Mouse (Mus musculus) lung, postnatal 25 days (tissue): ENCODE results near the gene Scn2a.

Experiments
- DNase-seq: peaks from one replicate; pipeline ENCODE4 v3.0.0; 2022; ENCODE audit warnings: low spot score

Gene Scn2a

DNA sequence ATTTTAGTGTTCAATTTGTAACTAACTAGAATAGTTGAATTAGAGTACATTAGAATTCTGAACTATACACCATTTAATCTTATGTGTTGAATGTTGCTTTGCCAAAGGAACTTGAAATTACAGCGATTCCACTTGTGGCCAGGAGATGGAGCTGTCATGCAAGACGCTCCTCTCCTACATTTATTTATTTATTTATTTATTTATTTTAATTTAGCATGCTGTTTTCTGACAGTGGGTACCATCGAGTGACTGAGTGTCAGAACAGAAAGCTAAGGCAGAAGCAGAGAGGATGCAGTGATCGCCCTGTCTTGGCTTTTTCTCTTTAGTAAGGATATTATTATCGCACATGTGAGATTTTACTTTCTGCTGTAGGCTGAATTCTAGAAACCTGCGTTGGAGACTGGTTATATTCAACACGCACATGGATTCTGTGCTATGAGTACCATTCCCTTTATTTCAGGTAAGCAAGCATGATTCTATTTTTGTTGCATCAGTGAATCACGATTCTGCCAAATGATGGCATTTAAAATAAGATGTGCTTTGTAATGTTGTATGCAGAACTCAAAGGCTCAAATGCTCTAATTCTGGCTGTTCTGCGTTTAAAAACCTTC lies at the start of gene Scn2a:
Scn2a (plus strand) TSS at position 216 of the 611 bp plus-strand sequence.
- no peak for DNase-seq

DNA sequence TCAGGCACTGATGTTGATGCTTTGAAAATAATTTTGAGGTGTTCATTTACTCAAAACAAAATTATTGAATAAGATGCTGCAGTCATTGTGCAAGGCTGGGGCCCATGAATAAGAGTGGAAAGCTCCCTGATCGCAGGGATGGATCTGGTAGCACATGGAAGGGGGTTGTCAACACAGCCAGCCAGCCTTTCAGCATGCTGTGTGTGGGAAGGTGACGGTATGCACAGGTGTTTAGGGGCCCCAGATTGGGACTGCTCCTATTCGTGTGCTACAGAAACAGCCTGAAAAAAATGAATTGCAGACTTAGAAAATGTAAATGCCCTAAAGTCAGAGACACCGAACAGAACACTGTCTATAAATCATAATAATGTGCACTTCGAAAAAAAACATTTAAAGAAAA lies 32.9 kb upstream of the Scn2a start:
- no peak for DNase-seq

DNA sequence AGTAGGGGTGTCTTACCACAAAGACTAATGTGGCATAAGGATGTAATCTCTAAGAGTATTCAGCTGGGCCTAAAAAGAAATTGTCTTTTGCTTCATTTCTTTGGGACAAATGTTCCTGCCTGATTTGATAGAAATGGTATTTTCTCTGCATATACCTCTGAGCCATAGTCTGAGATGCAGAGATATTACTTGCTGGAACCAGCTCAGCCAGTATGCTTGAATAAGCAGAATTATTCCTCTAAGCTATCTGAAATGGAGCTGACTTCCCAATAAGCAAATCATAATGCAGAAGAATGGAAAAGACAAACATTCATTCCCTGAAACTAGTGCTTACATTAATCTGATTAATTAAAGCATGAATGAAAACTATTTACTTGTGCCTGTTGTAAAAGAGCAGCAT lies 12.8 kb upstream of the Scn2a start:
- no peak for DNase-seq

DNA sequence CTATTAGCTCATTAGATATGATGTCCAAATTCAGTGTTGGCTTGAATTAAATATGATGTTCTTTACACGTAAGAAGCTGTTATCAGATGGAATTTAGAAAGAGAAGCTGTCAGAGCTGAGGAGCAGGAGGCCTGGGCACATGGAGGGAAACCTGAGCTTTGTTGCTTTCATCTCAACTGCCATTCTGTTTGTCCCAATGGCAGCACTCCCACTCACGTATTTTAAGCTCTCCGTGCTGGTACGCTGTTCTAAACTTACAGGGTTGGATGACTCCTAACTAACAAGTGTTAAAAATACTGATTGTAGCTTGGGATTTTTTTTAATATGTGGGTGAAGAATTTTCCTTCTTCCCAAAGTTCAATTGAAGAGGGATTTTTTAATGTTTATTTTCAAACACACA lies 8.7 kb upstream of the Scn2a start:
- no peak for DNase-seq

DNA sequence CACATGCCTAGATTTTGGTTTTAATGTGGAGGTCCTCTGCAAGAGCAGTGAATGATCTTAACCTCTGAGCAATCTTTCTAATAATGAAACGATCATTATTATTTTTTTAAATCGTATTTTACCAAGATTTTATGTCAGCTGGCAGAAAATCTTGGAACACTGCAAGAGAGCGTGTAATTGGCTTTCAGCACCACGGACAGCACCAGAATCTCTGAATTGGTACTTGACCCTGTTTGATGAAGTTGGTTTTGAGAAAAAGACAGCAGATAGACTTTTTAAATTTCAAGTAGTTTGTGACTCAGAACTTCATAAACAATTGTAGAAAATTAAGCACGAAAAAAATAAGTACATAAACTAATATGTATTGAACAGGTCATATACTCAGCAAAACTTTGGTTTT lies 790 bp upstream of the Scn2a start:
- no peak for DNase-seq

DNA sequence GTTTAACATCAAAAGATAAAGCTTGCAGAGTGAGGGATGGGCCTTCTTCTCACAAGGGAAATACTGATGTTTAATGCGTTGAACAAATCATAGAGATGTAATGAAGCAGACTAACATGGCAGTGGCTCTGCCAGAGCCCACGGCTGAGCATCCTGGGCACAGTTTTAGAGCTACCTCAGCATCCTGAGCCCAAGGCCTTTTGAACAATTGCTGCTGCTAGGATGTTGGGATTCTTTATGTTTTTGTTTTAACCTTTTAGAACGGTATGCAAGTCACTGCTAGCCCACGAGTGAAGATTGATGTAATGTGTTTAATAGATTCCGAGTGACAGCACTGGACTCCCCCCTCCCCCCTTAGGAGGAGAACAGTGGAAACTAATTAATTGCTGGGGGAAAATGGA lies 683 bp downstream of the Scn2a start:
- DNase-seq = no peak

DNA sequence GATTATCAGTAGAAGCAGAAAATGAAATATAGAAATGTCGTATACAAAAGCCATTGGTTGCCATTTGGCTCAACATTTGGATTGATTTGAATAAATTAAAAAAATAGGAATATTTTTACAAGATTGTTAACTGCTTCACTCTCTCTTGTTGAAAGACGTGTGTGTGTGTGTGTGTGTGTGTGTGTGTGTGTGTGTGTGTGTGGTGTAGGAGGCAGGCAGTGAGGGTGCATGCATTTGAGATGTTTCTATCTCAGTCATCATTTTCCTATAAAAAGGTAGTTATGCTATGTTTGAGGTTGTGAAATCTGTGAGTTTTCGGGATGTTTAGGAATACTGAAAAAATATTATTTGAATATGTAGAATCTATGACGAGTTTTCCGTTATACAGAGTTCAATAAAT lies 1.3 kb downstream of the Scn2a start:
- no peak for DNase-seq

DNA sequence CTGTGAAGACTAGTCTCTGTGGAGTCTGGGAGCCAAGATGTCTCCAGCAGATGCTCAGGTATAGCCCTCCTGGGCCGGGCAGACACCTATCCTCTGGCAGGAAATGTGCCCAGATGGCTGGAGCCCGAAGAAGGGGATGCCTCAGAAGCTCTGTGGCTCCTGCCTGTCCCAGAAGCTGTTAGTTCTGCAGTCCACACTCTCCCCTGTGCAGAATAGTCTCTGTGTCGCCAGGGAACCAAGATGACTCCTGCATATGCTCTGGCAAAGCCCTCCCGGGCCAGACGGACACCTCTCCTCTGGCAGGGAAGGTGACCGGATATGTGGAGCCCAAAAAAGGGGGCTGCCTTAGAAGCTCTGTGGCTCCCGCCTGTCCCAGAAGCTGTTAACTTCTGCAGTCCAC lies 32.1 kb downstream of the Scn2a start:
- no peak for DNase-seq

DNA sequence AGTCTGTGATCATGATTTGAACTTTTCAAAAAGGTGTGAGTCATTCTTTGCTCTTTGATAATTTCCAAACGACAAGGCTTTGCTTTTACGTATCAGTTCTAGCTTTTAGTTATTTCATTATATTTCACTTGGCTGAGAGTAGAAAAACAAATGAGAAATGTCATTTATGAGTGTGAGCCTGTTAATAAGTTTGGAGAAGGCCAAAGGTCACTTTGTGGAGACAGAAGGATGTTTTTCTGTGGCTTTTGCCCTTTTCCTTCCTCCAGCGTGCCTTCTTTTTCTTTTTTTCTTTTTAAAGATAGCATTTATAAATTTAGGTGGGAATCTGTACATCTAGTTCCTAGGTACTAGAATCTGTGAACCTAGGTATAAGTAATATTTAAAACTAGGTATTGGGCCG lies 36.5 kb downstream of the Scn2a start:
- no peak for DNase-seq

DNA sequence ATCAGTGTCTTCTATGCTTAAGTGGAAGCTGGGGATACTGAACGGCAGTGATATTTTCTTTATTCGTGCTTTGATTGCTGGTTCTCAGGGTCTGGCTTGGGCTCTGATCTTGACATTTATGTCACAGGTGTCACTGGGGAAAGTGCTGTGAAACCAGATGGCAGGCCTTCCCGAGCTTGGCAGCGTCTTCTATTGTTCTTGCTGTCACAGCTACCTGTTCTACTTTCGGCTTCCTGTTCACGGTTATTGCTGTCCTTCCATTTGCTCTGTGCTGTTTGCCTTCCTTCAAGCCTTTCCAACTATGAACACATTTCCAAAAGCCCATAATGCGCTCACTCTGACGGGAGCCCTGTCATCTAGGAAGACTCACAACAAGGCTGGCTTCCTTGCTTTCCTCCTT lies 37.9 kb downstream of the Scn2a start:
- DNase-seq = no peak

DNA sequence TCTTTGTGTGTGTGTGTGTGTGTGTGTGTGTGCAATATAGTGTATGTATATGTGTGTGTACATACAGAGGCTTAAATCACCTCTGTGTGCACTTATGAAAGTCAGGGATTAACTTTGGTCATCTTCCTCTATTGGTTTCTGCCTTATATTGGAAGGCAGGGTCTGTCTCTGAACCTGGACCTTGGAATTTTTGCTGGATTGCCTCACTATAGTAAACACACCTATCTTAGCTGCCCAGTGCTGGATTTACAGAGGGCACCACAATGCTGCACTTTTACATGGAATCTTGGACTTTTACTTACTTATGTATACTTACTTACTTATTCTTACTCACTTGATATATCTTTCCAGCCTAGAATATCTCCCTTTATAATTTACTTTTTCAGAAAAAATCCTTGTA lies 43.3 kb downstream of the Scn2a start:
- no peak for DNase-seq

DNA sequence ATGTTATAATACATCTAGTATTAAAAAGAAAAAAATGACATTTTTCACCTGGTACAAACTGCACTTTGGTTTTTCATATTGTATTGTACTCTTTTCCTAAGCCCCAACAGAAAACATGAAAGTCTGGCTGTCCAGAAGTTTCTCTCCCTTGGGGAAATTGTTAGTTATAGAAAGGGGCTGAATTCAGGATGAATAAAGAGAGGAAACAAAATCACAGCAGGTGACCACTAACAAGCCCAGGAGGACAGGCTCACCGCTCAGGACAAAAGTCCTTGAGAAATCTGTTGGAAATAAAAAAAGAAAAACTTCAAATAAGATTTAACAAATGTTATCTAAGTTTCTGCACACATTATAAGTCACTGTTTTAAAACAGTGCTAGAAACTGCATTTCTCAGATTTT lies 43.9 kb downstream of the Scn2a start:
- no peak for DNase-seq

DNA sequence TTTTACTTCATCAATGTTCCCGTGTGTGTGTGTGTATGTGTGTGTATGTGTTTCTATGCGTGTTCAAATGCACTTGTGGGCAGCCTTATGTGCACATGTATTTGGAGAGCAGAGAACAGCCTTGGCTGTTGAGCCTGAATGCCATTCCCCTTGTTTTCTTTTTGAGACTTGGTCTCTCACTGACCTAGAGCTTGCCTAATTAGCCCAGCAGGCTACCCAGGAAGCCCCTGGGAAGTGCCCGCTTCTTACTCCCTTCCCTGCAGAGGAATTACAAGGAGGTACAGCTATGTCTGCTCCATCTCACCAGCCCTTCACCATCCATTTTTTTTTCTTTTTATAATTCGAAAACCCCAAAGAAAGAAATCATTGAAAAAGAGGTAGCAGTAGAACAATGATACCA lies 44.6 kb downstream of the Scn2a start:
- no peak for DNase-seq

DNA sequence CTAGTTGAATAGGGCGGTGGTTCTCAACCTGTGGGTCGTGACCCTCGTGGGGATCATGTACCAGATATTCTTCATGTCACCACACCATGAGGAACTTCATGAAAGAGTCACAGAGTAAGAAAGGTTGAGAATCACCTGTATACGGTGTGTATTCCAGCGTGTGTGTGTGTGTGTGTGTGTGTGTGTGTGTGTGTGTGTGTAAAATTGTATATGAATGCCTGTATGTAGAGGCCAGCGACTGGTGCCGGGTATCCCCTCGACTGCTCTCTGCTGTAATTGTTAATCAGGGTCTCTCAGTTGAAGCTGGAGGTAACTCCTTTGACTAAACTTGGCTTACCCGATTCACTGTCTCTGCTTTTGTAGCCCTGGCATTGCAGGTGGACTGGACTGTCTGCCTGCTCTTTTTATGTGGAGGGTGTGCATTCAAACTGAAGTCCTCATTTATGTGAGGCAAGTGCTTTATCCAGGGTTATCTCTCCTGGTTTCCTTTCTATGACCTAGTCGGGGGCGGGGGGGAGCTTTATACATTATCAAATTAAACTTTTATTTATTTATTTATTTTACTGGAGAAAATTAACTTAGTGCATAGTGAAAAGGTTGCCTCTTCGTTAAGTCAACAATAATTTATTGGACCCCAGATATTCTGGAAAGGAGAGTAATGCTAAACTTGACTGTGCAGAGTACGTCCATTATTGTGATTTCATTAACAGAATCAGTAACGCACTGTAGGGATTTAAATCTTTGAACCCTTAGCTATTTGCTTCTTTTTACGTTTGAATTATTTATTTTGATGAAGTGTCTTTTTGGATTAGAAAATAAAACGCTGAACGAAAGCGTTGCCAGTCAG lies 47.2 kb downstream of the Scn2a start:
- DNase-seq = no peak

DNA sequence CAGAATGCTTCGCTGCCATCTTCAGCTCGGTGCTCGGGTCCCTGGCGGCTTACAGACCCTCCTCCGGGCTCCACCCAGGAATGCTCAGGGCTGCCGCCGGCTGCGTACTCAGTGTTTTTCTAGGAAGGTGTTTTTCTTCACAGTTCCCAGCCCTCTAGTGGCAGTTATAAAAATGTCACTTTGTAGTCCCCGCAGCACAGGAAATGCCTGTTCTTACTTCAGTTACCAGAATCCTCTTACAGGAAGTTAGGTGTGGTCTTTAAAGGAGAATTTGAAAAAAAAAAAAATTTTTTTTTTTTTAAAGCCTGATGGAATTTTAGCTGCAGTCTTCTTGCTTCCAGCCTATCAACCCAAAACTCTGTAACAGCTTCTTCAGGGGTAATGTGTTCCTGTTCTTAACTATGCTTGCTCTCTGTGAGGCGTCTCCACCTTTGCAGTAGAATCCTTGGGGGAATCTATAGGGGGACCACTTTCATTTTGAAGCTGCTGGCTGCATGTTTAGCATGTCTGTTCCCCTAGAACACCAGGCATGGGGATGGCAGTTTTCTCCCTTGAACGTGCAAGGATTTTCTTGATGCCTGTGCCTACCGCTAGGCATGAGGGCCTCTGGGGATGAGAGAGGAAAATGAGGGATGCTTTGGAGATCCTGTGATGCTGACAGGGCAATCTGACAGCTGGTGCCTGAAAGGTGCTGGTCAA lies 48.0 kb downstream of the Scn2a start:
- peak; percentile 71 for DNase-seq

DNA sequence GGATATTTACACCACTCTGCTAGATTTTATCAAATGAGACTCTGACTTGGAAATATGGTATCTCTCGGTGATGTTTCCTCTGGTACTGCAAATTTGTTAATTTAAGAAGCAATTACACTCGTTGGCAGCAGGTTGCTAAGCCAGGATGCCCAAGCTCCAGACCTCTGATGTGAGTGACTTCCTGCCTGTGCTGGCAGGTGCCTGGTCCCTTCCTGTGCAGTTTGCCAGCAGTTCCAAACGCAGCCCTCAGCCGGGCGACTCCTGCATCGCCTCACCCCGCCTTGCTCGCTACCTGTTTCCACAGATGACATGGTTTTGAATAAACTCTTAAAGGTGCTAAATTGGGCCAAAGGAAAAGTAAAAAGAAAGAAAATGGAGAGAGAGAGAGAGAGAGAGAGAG lies 49.0 kb downstream of the Scn2a start:
- DNase-seq = no peak

DNA sequence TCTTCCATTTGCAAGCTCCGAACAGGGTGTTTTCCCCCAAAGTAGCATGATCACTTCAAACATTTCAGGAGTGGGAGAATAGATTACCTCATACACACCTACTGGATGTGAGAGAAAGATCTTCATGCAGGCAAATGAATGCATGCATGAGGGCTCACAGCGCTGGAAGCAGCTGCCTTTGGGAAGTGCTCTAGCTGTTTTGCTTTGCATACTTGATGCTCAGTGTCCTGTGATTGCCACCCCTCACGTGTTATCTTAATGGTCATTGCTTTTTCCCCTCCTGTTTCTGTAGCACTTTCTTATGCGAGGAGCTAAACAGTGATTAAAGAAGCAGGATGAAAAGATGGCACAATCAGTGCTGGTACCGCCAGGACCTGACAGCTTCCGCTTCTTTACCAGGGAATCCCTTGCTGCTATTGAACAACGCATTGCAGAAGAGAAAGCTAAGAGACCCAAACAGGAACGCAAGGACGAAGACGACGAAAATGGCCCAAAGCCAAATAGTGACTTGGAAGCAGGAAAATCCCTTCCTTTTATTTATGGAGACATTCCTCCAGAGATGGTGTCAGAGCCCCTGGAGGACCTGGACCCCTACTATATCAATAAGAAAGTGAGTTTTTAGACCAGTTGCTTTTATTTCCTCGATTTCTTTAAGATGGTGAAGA lies 49.7 kb downstream of the Scn2a start:
- DNase-seq = no peak

DNA sequence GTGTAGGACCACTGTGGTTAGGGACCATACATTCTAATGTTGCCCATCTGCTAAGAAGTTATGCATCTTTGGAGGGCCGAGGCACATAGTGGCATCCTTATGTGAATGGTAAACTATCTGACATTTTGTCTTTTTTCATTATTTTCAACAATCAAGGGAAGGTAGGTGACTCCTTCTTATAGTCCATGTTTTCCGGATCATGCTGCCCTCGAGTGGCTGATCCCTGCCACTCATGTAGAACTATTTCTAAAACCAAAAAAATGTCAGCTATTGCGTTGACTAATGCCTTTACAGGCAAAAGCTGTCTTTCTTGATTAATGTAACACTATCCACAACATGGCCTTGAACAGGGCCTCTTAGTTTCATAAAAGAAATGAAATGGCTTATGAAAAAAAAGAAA lies 59.0 kb downstream of the Scn2a start:
- DNase-seq = no peak

DNA sequence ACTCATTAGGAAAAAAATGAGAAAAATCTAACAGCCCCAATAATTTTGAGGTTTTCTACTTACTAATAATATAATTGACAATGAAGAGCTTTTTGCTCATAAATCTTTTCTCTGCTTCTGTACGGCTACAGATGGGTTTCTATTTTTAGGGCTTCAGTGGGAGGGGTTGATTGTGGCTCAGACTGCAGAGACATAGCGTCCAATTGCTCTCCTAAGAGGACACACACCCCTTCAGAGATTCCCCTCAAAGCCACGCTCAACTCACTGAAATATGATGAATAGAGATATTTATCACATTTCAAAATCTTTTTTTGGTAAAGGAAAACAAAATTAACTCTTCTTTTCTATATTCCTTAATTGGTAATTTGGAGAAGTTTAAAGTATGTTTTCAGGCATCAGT lies 64.6 kb downstream of the Scn2a start:
- no peak for DNase-seq

DNA sequence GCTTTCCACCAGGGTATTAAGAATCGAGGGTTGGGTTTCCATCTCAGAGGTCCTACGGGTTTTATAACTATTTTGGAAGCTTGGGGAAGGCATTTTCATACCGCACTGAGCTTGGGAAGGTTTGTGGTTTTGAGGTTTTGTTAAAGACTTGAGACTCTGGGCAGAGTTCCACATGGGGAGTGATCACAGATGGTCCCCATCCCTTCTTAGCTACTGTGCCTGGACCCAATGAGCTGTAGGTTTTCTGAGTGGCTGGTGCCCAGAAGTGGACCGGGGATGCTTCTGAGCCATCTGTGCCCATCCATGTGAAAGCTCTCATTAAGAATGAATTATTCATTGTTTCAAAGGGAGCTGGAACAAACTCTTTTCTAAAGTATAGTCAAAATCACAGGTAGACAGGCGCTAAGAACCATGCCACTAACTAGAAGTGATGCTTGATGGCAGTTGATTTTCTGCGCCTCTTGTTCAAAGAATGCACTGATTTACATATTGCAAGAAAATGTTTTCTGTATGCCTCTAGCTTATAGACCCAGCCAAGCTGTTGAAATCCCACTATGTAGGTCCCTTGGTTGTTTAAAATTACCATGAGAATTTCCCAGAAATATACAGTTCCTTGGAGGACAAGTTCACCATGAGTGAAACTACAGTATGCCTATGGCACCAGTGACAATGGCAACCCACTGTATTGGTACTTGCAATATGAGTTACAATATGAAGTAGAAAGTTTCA lies 70.0 kb downstream of the Scn2a start:
- no peak for DNase-seq

DNA sequence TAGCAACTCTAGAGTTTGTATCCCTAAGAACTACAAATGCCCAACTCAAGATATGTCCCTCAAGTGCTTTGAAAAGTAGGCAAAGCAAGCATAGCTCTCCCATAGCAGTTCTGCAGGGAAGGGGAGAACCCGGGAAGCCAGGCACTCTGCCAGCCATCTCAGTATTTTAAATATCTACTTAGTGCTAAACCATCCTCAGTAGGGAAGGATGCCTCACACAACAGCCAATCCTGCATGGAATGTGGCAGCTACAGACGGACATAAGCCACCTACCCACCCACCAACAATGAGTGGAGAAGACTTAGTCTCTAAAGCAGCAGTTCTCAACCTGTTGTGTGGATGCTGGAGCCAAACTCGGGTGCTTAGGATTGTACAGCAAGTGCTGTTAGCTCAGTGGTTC lies 73.9 kb downstream of the Scn2a start:
- DNase-seq = no peak

DNA sequence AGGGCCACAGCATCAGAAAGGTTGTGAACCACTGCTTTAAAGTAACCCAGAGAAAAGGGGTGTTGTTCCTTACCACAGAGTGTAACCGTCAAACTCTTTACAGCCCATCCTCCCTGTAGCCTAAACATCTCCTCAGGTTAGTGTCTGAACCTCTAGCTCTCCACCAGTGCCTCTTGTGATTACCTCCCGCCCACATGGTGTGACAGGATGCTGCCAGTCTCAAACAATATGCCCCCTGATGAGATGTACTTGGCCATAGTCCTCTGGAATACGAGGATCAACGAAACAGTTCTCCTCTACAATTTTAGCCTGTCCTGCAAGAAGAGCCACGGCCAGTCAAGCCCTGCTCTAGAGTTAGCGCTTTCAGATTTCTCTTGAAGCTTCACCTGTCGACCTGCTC lies 74.5 kb downstream of the Scn2a start:
- DNase-seq = no peak
